Mouse (Mus musculus) embryo, embryonic 11 days (tissue): ENCODE results near the gene Gm47985.
"Not testable (repeated sequence)": the region's sequence is repeated elsewhere in the genome, so short reads cannot be mapped to it uniquely, and the experiment has no call there.

Experiments used
- DNase-seq: peaks from one replicate; pipeline ENCODE4 v3.0.0-alpha.2; 2015

Gm47985 gene

DNA sequence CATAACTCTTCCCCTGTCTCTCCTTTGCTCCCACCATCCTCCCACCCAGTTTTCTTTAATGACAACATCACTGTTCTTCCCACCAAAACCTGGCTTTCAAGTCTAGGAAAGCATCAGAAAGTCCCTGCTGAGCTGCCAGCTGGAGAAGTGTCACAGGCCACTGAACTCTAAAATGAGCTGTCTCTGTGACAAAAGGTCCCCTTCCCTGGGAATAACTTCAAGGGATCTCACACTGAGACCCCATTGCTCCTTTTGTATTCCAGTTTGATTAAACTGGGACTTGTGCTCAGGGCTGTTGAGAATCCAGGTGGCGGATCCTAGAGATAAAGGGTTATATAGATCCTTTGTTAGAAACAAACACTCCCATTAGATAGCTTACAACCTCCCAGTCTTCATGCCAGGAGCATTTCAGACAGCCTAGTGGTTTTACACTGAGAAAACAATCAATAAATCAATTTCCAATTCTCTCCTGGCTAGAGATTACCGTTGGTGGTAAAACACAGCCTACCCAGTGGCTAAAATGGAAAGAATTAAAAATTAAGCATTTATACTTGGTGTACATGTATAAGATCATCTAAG, 3.7 kb upstream of the Gm47985 start:
- DNase-seq: peak; percentile 25

DNA sequence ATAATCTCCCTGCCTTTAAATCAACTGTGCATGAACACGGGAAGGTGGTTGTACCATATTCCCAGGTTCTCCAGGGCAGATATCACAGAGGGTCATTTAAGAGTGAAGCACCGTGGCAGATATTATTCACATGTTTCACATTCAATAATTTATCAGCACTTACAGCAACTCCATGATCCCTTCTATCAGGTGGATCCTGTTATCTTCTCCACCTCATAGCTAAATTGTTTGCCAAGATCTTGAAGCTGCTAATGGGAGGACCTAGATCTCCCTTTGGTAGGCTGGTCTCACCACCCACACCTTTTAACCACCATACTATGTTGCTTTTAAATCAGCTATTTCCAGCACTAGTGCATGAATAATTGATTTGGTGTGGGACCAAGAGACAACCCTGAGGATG, 2.2 kb upstream of the Gm47985 start:
- no peak for DNase-seq

DNA sequence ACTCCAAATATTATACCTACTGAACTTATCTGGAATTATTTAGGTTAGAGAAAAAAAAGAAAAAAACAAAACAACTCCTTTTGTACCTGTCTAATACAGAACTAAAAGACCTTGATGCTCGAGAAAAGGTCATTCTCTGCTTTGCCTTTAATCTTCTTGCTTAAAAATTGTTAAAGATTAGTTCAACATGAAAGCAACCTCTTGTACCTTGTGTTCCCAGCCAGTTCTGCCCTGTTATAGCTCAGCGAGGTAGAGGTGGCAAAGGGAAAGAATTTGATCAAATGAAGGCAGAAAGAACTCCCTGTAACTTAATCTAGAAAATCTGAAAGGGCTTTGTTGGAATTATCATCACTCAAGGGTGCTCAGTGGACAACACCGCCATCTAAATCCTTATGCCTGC, 3.8 kb downstream of the Gm47985 start:
- DNase-seq: not testable (repeated sequence)

DNA sequence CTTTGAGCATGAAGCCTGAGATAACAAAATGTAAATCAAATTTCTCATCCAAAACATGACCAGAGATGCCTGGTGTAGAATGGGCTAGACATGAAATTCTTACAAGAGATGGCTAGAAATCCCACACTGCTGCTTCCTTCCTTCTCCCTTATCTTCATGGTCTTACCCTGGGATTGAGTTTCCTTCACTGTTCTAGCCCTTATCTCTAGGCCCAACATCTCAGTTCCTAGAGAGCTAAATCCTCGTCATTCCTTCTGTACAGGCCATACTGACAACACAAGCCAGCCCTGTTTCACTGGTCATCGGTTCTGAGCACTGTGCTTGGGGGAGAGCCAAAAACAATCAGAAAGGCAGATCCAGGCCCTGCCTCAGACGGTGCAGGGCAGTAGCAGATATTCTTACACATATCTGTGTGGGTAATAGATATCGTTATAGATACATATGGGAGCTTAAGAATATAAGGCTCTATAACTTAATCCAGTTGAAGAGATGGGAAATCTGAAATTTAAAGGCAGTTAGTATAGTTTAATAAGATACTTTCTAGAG, 4.6 kb downstream of the Gm47985 start:
- DNase-seq: not testable (repeated sequence)

DNA sequence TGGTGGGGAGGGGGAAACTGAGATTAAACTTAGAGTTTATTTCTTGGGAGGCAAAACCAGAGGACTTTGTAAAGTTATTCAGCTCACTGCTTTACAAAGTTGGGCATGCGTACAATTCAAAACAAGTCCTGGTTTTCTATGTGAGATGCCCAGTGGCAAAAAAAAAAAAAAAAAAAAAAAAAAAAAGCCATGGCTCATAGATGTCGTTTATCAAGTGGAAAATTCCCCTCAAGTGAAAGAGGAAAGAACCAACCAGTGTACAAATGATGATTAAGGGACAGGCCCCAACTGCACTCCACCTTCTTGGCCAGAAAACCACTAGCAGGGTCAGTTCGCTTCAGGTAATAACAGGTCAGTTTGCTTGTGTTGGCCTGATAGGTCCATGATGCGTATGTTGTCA, 6.1 kb downstream of the Gm47985 start:
- DNase-seq: no peak

DNA sequence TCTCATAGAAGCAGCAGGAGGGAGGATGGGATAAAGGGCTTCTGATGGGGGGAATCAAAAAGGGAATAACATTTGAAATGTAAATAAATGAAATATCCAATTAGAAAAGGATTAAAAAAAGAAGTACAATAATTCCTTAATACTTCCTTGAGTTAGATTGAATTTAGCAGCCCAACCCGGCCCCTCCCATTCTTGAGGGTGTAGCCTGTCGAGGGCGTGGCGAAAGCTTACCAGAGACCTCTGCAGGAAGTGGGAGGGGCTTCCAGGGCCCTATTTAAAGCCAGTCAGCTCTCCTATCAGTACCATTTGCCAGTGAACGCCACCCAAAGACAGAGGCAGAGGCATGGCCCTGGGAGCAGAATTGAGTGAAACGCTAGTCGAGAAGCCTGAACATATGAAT, 9.7 kb downstream of the Gm47985 start, which contains the start of gene Gm8947:
Gm8947 (plus strand) TSS at position 302 of the 400 bp plus-strand sequence.
- DNase-seq: not testable (repeated sequence)

GRCm38 (mm10) chr1:151192739-151193138, 10.4 kb downstream of the Gm47985 start:
- not testable (repeated sequence) for DNase-seq

GRCm38 (mm10) chr1:151195986-151196385, 13.6 kb downstream of the Gm47985 start:
- DNase-seq: not testable (repeated sequence)

- DNase-seq: not testable (repeated sequence)
These were observed 14.4 kb downstream of the Gm47985 start for GRCm38 (mm10) chr1:151196690-151197089.

DNA sequence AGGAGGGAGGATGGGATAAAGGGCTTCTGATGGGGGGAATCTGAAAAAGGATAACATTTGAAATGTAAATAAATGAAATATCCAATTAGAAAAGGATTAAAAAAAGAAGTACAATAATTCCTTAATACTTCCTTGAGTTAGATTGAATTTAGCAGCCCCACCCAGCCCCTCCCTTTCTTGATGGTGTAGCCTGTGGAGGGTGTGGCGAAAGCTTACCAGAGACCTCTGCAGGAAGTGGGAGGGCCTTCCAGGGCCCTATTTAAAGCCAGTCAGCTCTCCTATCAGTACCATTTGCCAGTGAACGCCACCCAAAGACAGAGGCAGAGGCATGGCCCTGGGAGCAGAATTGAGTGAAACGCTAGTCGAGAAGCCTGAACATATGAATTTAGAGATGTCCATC, 15.8 kb downstream of the Gm47985 start, which contains the start of gene Gm47995:
Gm47995 (plus strand) TSS at position 329 of the 400 bp plus-strand sequence.
- DNase-seq: not testable (repeated sequence)

DNA sequence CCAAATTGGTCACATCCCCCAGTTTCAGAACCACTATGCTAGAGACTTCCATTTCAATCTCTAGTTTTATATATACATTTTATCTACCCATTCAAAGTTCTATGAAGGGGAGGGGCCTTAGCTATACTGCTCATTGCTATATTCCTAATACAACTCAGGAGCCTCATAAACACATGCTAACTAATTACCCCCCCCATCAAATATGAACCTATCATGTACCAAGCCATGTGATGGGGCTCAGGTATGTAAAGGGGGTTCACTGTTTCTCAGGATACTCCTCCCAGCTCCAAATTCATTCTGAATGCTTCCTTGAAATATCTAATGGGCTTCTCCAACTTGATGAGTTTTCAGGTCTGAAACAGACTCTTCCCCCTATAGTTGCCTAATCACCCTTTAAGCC, 18.3 kb downstream of the Gm47985 start:
- not testable (repeated sequence) for DNase-seq

GRCm38 (mm10) chr1:151202771-151203170, 20.4 kb downstream of the Gm47985 start:
- not testable (repeated sequence) for DNase-seq

DNA sequence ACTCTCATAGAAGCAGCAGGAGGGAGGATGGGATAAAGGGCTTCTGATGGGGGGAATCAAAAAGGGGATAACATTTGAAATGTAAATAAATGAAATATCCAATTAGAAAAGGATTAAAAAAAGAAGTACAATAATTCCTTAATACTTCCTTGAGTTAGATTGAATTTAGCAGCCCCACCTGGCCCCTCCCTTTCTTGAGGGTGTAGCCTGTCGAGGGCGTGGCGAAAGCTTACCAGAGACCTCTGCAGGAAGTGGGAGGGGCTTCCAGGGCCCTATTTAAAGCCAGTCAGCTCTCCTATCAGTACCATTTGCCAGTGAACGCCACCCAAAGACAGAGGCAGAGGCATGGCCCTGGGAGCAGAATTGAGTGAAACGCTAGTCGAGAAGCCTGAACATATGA, 21.5 kb downstream of the Gm47985 start, which contains the start of gene 3110040M04Rik:
3110040M04Rik (plus strand) TSS at position 304 of the 400 bp plus-strand sequence.
- not testable (repeated sequence) for DNase-seq

DNA sequence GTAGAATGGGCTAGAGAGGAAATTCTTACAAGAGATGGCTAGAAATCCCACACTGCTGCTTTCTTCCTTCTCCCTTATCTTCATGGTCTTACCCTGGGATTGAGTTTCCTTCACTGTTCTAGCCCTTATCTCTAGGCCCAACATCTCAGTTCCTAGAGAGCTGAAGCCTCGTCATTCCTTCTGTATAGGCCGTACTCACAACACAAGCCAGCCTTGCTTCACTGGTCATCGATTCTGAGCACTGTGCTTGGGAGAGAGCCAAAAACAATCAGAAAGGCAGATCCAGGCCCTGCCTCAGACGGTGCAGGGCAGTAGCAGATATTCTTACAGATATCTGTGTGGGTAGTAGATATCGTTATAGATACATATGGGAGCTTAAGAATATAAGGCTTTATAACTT, 26.2 kb downstream of the Gm47985 start:
- not testable (repeated sequence) for DNase-seq

GRCm38 (mm10) chr1:151208944-151209343, 26.6 kb downstream of the Gm47985 start:
- not testable (repeated sequence) for DNase-seq

DNA sequence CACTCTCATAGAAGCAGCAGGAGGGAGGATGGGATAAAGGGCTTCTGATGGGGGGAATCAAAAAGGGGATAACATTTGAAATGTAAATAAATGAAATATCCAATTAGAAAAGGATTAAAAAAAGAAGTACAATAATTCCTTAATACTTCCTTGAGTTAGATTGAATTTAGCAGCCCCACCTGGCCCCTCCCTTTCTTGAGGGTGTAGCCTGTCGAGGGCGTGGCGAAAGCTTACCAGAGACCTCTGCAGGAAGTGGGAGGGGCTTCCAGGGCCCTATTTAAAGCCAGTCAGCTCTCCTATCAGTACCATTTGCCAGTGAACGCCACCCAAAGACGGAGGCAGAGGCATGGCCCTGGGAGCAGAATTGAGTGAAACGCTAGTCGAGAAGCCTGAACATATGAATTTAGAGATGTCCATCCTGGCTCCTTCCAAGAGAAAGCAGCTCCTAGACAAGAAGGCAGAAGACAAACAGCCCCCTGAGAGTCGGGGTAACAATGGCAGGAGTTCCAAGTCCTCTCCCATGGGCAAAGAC, 27.6 kb downstream of the Gm47985 start, which contains the start of gene Gm47996:
Gm47996 (plus strand) TSS at position 308 of the 532 bp plus-strand sequence.
- not testable (repeated sequence) for DNase-seq

DNA sequence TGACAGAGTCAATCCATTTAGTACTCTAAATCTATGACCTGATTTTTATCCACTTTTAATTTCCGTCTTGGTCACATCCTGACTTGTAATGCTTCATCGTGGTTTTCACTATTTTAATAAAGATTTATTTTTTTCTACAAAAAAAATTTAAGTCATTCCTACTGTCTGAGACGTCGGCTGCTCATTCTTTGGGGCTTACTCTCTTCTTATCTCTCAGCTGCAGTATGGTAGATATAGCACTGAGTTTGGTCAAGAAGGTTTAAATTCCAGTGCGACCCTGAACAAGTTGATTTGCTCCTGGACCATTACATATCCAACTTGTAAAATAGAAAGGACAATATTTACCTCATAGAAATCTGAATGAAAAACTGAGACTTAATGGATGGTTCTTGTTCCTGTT, 29.3 kb downstream of the Gm47985 start:
- DNase-seq: not testable (repeated sequence)

- no peak for DNase-seq
These were observed 32.5 kb downstream of the Gm47985 start for GRCm38 (mm10) chr1:151214862-151215261.

GRCm38 (mm10) chr1:151215985-151216384, 33.6 kb downstream of the Gm47985 start:
- DNase-seq: no peak

DNA sequence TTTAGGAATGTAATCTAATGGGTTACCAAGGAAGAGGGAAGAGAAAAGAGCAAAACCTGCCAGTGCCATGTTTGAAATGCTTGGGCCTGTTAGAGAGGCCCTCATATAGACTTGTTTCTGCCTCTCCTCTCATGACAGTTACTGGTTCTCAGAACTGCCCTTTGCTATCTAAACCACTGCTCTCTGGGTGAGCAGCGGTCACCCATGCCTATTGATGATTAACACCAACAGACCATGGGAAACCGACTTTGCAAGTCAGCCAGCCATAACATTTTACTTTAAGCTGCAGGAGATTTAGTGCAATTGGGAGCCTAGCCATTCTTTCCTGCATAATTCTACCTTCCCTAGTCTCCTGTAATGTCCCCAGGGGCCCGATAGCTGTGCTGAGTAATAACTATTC, 34.1 kb downstream of the Gm47985 start:
- DNase-seq: no peak

DNA sequence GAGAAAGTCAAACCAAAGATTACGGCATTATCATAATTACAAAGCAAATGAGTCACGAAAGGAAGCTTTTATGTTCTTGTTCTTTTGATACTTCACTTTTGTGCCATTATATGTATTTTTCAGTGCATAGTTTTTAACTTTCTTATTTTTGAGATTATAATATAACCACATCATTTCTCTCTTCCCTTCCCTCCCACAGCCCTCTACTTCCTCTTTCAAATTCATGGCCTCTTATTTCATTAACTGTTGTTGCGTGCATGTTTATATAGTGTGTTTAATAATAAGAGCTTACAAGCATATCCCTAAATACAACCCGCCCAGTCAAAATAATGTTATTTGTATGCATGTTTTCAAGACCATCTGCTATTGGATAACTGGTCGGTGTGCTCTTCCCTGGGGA, 36.7 kb downstream of the Gm47985 start:
- DNase-seq: no peak

DNA sequence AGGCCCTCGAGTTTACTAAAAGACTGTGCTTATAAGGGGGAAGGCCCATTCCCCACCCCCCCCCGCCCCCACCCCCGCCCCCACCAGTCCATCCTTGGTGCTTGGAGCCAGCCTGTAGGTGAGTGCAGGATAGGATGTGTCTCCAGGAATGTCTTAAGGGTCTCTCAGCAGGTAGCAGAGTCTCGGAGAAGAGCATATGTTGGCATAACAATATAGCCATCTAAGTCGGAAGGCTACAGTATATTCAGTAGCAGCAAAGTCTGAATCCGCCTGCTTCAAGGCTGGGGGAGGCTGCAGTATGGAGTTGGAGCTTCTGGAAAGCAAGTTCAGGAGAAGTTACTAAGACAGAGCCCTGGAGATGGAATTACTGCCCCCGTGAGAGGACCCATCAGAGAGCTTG, 37.8 kb downstream of the Gm47985 start:
- DNase-seq: no peak

DNA sequence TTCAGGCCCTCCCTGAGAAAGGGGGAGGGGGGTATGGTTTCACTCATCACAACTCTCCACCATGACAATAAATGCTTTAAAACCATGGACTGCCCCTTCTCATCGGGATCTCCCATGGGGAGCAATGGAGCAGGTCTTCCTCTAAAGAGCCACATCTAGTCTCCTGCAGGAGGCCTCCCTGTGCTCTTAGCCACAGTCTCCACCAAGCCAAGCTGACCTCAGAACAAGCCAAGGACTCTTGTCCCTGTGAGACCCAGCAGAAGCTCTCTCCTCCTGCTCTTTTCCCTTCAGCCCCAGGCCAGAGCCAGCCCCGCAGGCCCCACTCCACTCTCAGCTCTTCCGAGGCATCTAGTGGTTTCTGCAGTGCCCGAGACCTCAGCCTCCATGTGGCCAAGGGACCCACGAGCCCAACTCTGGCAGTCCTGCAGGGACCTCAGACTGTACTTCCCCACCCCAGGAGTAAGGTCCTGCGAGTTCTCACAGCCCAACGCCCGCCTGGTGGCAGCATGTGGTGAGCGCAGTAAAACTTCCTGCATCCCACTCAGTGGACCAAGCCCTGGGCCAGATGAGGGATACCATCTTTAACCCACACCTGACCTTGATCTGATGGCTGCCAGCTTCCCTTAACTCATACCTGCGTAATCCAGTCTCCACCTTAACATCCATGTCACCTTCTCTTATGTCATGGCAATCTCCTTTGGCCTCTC, 40.4 kb downstream of the Gm47985 start:
- DNase-seq: no peak

GRCm38 (mm10) chr1:151223377-151223776, 41.0 kb downstream of the Gm47985 start:
- no peak for DNase-seq
